Mouse (Mus musculus) liver, embryonic 14.5 days (tissue): ENCODE results near the gene Tstd3.

ENCODE experiments used
- CTCF ChIP-seq: IDR thresholded peaks from 2 replicates; pipeline ENCODE4 v1.5.1; 2016; ENCODE audit warnings: antibody characterized with exemption, low read depth, control low read depth
- EP300 ChIP-seq: IDR thresholded peaks from 2 replicates; pipeline ENCODE4 v1.6.1; 2016; ENCODE audit warnings: antibody characterized with exemption, low read depth

DNA sequence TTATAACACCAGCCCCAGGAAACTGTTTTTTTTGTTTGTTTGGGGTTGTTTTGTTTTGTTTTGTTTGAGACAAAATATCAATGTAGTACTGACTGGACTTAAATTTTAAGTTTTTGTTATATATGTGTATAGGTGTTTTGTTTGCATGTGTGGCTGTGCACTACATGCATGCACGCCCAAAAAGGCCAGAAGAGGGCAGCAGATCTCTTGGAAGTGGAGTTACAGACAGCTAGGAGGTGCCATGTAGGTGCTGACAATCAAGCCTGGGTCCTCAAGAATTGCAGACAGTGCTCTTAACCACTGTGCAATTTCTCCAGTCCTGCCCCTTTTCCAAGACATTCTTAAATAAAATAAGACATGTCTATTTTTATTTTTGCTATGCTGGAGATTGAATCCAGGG, 8.2 kb downstream of the Tstd3 start:
- TF ChIP-seq EP300: no peak
- TF ChIP-seq CTCF: peak; percentile 57
